Mouse (Mus musculus) mature B cell (primary cell): Measurements from ENCODE around the gene Trim62.

Source experiments
- in situ Hi-C: fragments of 300-500 bp; cut with MboI; formaldehyde crosslinking; loops from 2 replicates; pipeline ENCODE4 v1.14.3; 2019

Gene Trim62

DNA sequence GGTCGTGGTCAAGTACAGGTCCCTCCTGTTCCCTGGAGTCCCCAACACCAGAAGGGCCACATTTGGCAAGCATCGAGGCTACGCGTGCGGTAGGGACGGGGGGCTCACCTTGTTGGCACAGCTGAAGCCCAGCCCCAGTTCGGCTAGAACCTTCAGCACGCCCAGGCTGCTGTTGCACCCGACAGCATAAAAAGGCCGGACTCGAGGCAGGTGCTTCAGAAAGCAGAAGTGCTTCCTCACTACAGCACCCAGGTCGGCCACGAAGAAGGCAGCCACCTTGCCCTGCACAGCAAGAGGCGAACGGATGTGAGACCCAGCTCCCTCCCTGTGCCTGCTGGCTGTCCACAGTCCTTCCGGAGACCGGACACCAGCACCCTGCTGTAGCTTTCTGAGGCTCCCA is 76.3 kb downstream of the Trim62 start:
- in situ Hi-C loops: no loop called here
